Mouse (Mus musculus): ENCODE data around the gene Sez6l. TPM values are rescaled to one million over a fixed set of nuclear protein-coding genes. Genes with fewer than 3 reads are reported as not detected.

The Sez6l gene
- polyA plus RNA-seq, 1 experiment from 2014 or later = 2.7 TPM

GRCm38 (mm10) chr5:112556640-112557039, 20.3 kb downstream of the Sez6l start:
- H3K9ac ChIP-seq (ENCODE audit: low read length) = no peak overlapping the region
- no peaks in the 10 kb centered on the region for H3K27me3 ChIP-seq (replicated peaks; ENCODE audit: control insufficient read depth, insufficient read depth, low read length)
- 69% methylated on average over 3 of the region's 3 CpGs for WGBS
- H3K4me3 ChIP-seq (ENCODE audit: low read depth, low read length) = no peak overlapping the region
- DNase-seq (ENCODE audit: low spot score) (no peak), ATAC-seq (replicated peaks; ENCODE audit: low FRiP score, low TSS enrichment, low read depth) (no peak)
- no peaks in the 10 kb centered on the region for H3K9me3 ChIP-seq (ENCODE audit: control insufficient read depth, low read length)
- no peaks in the 10 kb centered on the region for H3K4me1 ChIP-seq (replicated peaks; ENCODE audit: control insufficient read depth, insufficient read depth, low read length)
- no peak overlapping the region for H3K4me2 ChIP-seq (ENCODE audit: low read length)
- no peaks in the 10 kb centered on the region for H3K36me3 ChIP-seq (ENCODE audit: control insufficient read depth, insufficient read depth, low read length)
- H3K27ac ChIP-seq (ENCODE audit: low read depth) = no peak overlapping the region

GRCm38 (mm10) chr5:112554508-112554907, 22.5 kb downstream of the Sez6l start:
- DNase-seq (ENCODE audit: low spot score) (no peak), ATAC-seq (replicated peaks; ENCODE audit: low FRiP score, low TSS enrichment, low read depth) (no peak)
- Histone ChIP-seq H3K4me1 (replicated peaks; ENCODE audit: control insufficient read depth, insufficient read depth, low read length) (no peaks in the 10 kb centered on the region), H3K9ac (ENCODE audit: low read length) (no peak overlapping the region), H3K27ac (ENCODE audit: low read depth) (no peak overlapping the region), H3K36me3 (ENCODE audit: control insufficient read depth, insufficient read depth, low read length) (no peaks in the 10 kb centered on the region), H3K4me3 (ENCODE audit: low read depth, low read length) (no peak overlapping the region), H3K9me3 (ENCODE audit: control insufficient read depth, low read length) (no peaks in the 10 kb centered on the region), H3K27me3 (replicated peaks; ENCODE audit: control insufficient read depth, insufficient read depth, low read length) (no peaks in the 10 kb centered on the region), H3K4me2 (ENCODE audit: low read length) (no peak overlapping the region)
- WGBS = 73% methylated on average over 10 of the region's 10 CpGs

- Histone ChIP-seq H3K4me2 (ENCODE audit: low read length) (no peak overlapping the region), H3K4me1 (replicated peaks; ENCODE audit: control insufficient read depth, insufficient read depth, low read length) (peaks cover 9% of the 10 kb centered on the region), H3K36me3 (ENCODE audit: control insufficient read depth, insufficient read depth, low read length) (no peaks in the 10 kb centered on the region), H3K27ac (ENCODE audit: low read depth) (no peak overlapping the region), H3K27me3 (replicated peaks; ENCODE audit: control insufficient read depth, insufficient read depth, low read length) (no peaks in the 10 kb centered on the region), H3K4me3 (ENCODE audit: low read depth, low read length) (no peak overlapping the region), H3K9ac (ENCODE audit: low read length) (no peak overlapping the region), H3K9me3 (ENCODE audit: control insufficient read depth, low read length) (no peaks in the 10 kb centered on the region)
- no peak for DNase-seq (ENCODE audit: low spot score)
- no peak for ATAC-seq (replicated peaks; ENCODE audit: low FRiP score, low TSS enrichment, low read depth)
- WGBS = 83% methylated on average over 15 of the region's 15 CpGs
Observed at GRCm38 (mm10) chr5:112552786-112553185, 24.2 kb downstream of the Sez6l start.

GRCm38 (mm10) chr5:112551975-112552728, 24.8 kb downstream of the Sez6l start:
- Histone ChIP-seq H3K9me3 (ENCODE audit: control insufficient read depth, low read length) (no peaks in the 10 kb centered on the region), H3K4me1 (replicated peaks; ENCODE audit: control insufficient read depth, insufficient read depth, low read length) (peaks cover 9% of the 10 kb centered on the region), H3K36me3 (ENCODE audit: control insufficient read depth, insufficient read depth, low read length) (no peaks in the 10 kb centered on the region), H3K9ac (ENCODE audit: low read length) (no peak overlapping the region), H3K4me3 (ENCODE audit: low read depth, low read length) (no peak overlapping the region), H3K27me3 (replicated peaks; ENCODE audit: control insufficient read depth, insufficient read depth, low read length) (no peaks in the 10 kb centered on the region), H3K27ac (ENCODE audit: low read depth) (no peak overlapping the region), H3K4me2 (ENCODE audit: low read length) (no peak overlapping the region)
- 57% methylated on average over 17 of the region's 17 CpGs for WGBS
- ATAC-seq (replicated peaks; ENCODE audit: low FRiP score, low TSS enrichment, low read depth) = no peak
- DNase-seq (ENCODE audit: low spot score) = no peak

GRCm38 (mm10) chr5:112548846-112549620, 28.0 kb downstream of the Sez6l start:
- no peaks in the 10 kb centered on the region for H3K36me3 ChIP-seq (ENCODE audit: control insufficient read depth, insufficient read depth, low read length)
- H3K4me2 ChIP-seq (ENCODE audit: low read length) = peak overlapping the region; percentile 3; the same call in 1 of the 2 replicates
- 35% methylated on average over 12 of the region's 12 CpGs for WGBS
- H3K4me1 ChIP-seq (replicated peaks; ENCODE audit: control insufficient read depth, insufficient read depth, low read length) = peaks cover 9% of the 10 kb centered on the region
- no peaks in the 10 kb centered on the region for H3K9me3 ChIP-seq (ENCODE audit: control insufficient read depth, low read length)
- no peak overlapping the region for H3K9ac ChIP-seq (ENCODE audit: low read length)
- peak overlapping the region; percentile 39; the same call in 1 of the 2 replicates for H3K27ac ChIP-seq (ENCODE audit: low read depth)
- DNase-seq (ENCODE audit: low spot score) (no peak), ATAC-seq (replicated peaks; ENCODE audit: low FRiP score, low TSS enrichment, low read depth) (no peak; the same call in 1 of the 2 replicates)
- no peaks in the 10 kb centered on the region for H3K27me3 ChIP-seq (replicated peaks; ENCODE audit: control insufficient read depth, insufficient read depth, low read length)
- H3K4me3 ChIP-seq (ENCODE audit: low read depth, low read length) = no peak overlapping the region

GRCm38 (mm10) chr5:112546771-112547170, 30.2 kb downstream of the Sez6l start:
- ATAC-seq (replicated peaks; ENCODE audit: low FRiP score, low TSS enrichment, low read depth) = no peak
- 66% methylated on average over 6 of the region's 6 CpGs for WGBS

GRCm38 (mm10) chr5:112538295-112538694, 38.7 kb downstream of the Sez6l start:
- Histone ChIP-seq H3K9me3 (ENCODE audit: control insufficient read depth, low read length) (no peaks in the 10 kb centered on the region; the same call in 1 of the 2 replicates), H3K27me3 (replicated peaks; ENCODE audit: control insufficient read depth, insufficient read depth, low read length) (no peaks in the 10 kb centered on the region), H3K36me3 (ENCODE audit: control insufficient read depth, insufficient read depth, low read length) (no peaks in the 10 kb centered on the region), H3K4me3 (ENCODE audit: low read depth, low read length) (no peak overlapping the region), H3K27ac (ENCODE audit: low read depth) (no peak overlapping the region), H3K9ac (ENCODE audit: low read length) (no peak overlapping the region), H3K4me1 (replicated peaks; ENCODE audit: control insufficient read depth, insufficient read depth, low read length) (no peaks in the 10 kb centered on the region), H3K4me2 (ENCODE audit: low read length) (no peak overlapping the region)
- ATAC-seq (replicated peaks; ENCODE audit: low FRiP score, low TSS enrichment, low read depth) = no peak
- DNase-seq (ENCODE audit: low spot score) = no peak
- WGBS = 58% methylated on average over 3 of the region's 3 CpGs

More at GRCm38 (mm10) chr5:112546771-112547170, 30.2 kb downstream of the Sez6l start:
- Histone ChIP-seq H3K4me1 (replicated peaks; ENCODE audit: control insufficient read depth, insufficient read depth, low read length) (peaks cover 9% of the 10 kb centered on the region), H3K36me3 (ENCODE audit: control insufficient read depth, insufficient read depth, low read length) (no peaks in the 10 kb centered on the region), H3K27ac (ENCODE audit: low read depth) (no peak overlapping the region), H3K4me3 (ENCODE audit: low read depth, low read length) (no peak overlapping the region), H3K9me3 (ENCODE audit: control insufficient read depth, low read length) (no peaks in the 10 kb centered on the region), H3K27me3 (replicated peaks; ENCODE audit: control insufficient read depth, insufficient read depth, low read length) (no peaks in the 10 kb centered on the region), H3K4me2 (ENCODE audit: low read length) (no peak overlapping the region), H3K9ac (ENCODE audit: low read length) (no peak overlapping the region)
- DNase-seq (ENCODE audit: low spot score) = no peak

- no peak for ATAC-seq (replicated peaks; ENCODE audit: low FRiP score, low TSS enrichment, low read depth)
- 74% methylated on average over 12 of the region's 12 CpGs for WGBS
- DNase-seq (ENCODE audit: low spot score) = no peak
Observed at GRCm38 (mm10) chr5:112535868-112536267, 41.1 kb downstream of the Sez6l start.

More at GRCm38 (mm10) chr5:112535868-112536267, 41.1 kb downstream of the Sez6l start:
- H3K4me2 ChIP-seq (ENCODE audit: low read length) = no peak overlapping the region
- no peaks in the 10 kb centered on the region for H3K36me3 ChIP-seq (ENCODE audit: control insufficient read depth, insufficient read depth, low read length)
- H3K4me3 ChIP-seq (ENCODE audit: low read depth, low read length) = no peak overlapping the region
- peaks cover 7% of the 10 kb centered on the region; the same call in 1 of the 2 replicates for H3K9me3 ChIP-seq (ENCODE audit: control insufficient read depth, low read length)
- no peaks in the 10 kb centered on the region for H3K4me1 ChIP-seq (replicated peaks; ENCODE audit: control insufficient read depth, insufficient read depth, low read length)
- H3K27me3 ChIP-seq (replicated peaks; ENCODE audit: control insufficient read depth, insufficient read depth, low read length) = no peaks in the 10 kb centered on the region
- no peak overlapping the region for H3K9ac ChIP-seq (ENCODE audit: low read length)
- no peak overlapping the region for H3K27ac ChIP-seq (ENCODE audit: low read depth)
